Comparison of ENCODE assay signal across 16 mouse cellular contexts in genomic region chr16:29742497-29743230, GRCm38 (mm10).
A peak's percentile ranks its signal among the peaks of the same experiment; 100 is the strongest.
DNase-seq lines count a peak whose midpoint lies in the region; ATAC-seq and TF ChIP-seq lines count a peak whose summit lies in the region.
"Had no signal": no experiment of that assay in that cellular context is flagged by ENCODE, and none has a peak within 500 bp of the region (broad histone marks: within the 10 kb centered on the region; RNA-seq: fewer than 3 reads in every experiment).

No protein-coding gene starts in this region.

- H3K4me1 ChIP-seq in heart, embryonic 11.5 days (ENCODE audit: control insufficient read depth, insufficient read depth, low read length): peaks cover 12% of the 10 kb centered on the region; the same call in 1 of the 2 replicates
- peaks cover 7% of the 10 kb centered on the region; the same call in 1 of the 2 replicates for H3K4me1 ChIP-seq in kidney, postnatal 0 days (replicated peaks; ENCODE audit: insufficient read depth, low read length)
- H3K4me1 ChIP-seq in kidney, adult 2 months (ENCODE audit: control insufficient read depth, insufficient read depth, low read length): no peaks in the 10 kb centered on the region
- peaks cover 17% of the 10 kb centered on the region for H3K4me1 ChIP-seq in embryonic facial prominence, embryonic 10.5 days
- H3K4me1 ChIP-seq: midbrain, embryonic 10.5 days had no signal

- H3K27me3 ChIP-seq in heart, embryonic 11.5 days (ENCODE audit: control insufficient read depth, insufficient read depth, low read length): peaks cover 18% of the 10 kb centered on the region
- no peaks in the 10 kb centered on the region for H3K27me3 ChIP-seq in kidney, postnatal 0 days (ENCODE audit: insufficient read depth, low read length)
- no peaks in the 10 kb centered on the region for H3K27me3 ChIP-seq in kidney, adult 2 months (replicated peaks; ENCODE audit: control insufficient read depth, insufficient read depth, low read length)
- peaks cover 34% of the 10 kb centered on the region for H3K27me3 ChIP-seq in embryonic facial prominence, embryonic 10.5 days (replicated peaks; ENCODE audit: low read depth, poor library complexity, severe bottlenecking)

- ATAC-seq in heart, embryonic 11.5 days (replicated peaks; ENCODE audit: insufficient number of reproducible peaks, low FRiP score, low TSS enrichment): no peak; the same call in 1 of the 2 replicates
- ATAC-seq in kidney, postnatal 0 days (replicated peaks; ENCODE audit: low FRiP score, low read depth): no peak
- ATAC-seq: intestine, postnatal 0 days; liver, postnatal 0 days had no signal

- H3K36me3 ChIP-seq in heart, embryonic 11.5 days (ENCODE audit: control insufficient read depth, insufficient read depth, low read length): no peaks in the 10 kb centered on the region
- H3K36me3 ChIP-seq in kidney, postnatal 0 days (ENCODE audit: insufficient read depth, low read length): no peaks in the 10 kb centered on the region
- H3K36me3 ChIP-seq in kidney, adult 2 months (ENCODE audit: control insufficient read depth, insufficient read depth, low read length): no peaks in the 10 kb centered on the region
- H3K36me3 ChIP-seq in embryonic facial prominence, embryonic 10.5 days (replicated peaks): no peaks in the 10 kb centered on the region
- H3K36me3 ChIP-seq: hindbrain, embryonic 15.5 days; midbrain, embryonic 10.5 days; neural tube, embryonic 13.5 days had no signal

- intact Hi-C loops in gastrocnemius, postnatal 14 days (cut with DNase I; ENCODE audit: low total_unique reads): no loop called here

- H3K9me3 ChIP-seq in heart, embryonic 11.5 days (replicated peaks; ENCODE audit: control insufficient read depth, low read length): peaks cover 4% of the 10 kb centered on the region; the same call in 1 of the 2 replicates
- H3K9me3 ChIP-seq in kidney, postnatal 0 days (replicated peaks; ENCODE audit: low read length): no peaks in the 10 kb centered on the region
- H3K9me3 ChIP-seq in embryonic facial prominence, embryonic 10.5 days: no peaks in the 10 kb centered on the region
- H3K9me3 ChIP-seq: hindbrain, embryonic 15.5 days; neural tube, embryonic 13.5 days had no signal

- TF ChIP-seq POLR2A in kidney, adult 2 months (IDR thresholded peaks at IDR 0.05; ENCODE audit: low read depth, low read length): no peak

- DNase-seq in heart, adult 8-10 months (ENCODE audit: low spot score): no peak
- DNase-seq in kidney, postnatal 0 days (ENCODE audit: low spot score): peak; percentile 68
- no peak for DNase-seq in kidney, adult 2 months
- peak; percentile 82 for DNase-seq in MN1 (ENCODE audit: low spot score)
- peak; percentile 49 for DNase-seq in embryonic facial prominence, embryonic 10.5 days (ENCODE audit: low spot score)
- DNase-seq in B cell, adult 2 months: no peak
- DNase-seq in gastrocnemius, postnatal 14 days: no peak
- DNase-seq: cerebellum, postnatal 10 days; liver, postnatal 0 days; right cerebral cortex, postnatal 4 days; thymus, adult 2 months had no signal

- H3K4me3 ChIP-seq in heart, embryonic 11.5 days (ENCODE audit: low read depth, low read length): no peak overlapping the region
- H3K4me3 ChIP-seq in kidney, postnatal 0 days (replicated peaks; ENCODE audit: low read depth, low read length): no peak overlapping the region
- H3K4me3 ChIP-seq in kidney, adult 2 months (ENCODE audit: insufficient read depth, low read depth, low read length): no peak overlapping the region
- H3K4me3 ChIP-seq in embryonic facial prominence, embryonic 10.5 days: no peak overlapping the region
- H3K4me3 ChIP-seq: hindbrain, embryonic 15.5 days; midbrain, embryonic 10.5 days; neural tube, embryonic 13.5 days had no signal

- no peak for TF ChIP-seq CTCF in kidney, postnatal 0 days (IDR thresholded peaks at IDR 0.05; ENCODE audit: low read depth)
- TF ChIP-seq CTCF in kidney, adult 2 months (conservative IDR thresholded peaks at IDR 0.05; ENCODE audit: insufficient read depth, insufficient read length, low read depth, low read length): no peak

- H3K27ac ChIP-seq in heart, embryonic 11.5 days (ENCODE audit: low read depth, low read length): peak overlapping the region; percentile 2; the same call in 1 of the 2 replicates
- no peak overlapping the region for H3K27ac ChIP-seq in kidney, postnatal 0 days
- no peak overlapping the region for H3K27ac ChIP-seq in kidney, adult 2 months (ENCODE audit: insufficient read depth, low read depth, low read length)
- peak overlapping the region; percentile 27; the same call in 1 of the 2 replicates for H3K27ac ChIP-seq in embryonic facial prominence, embryonic 10.5 days (replicated peaks)
- H3K27ac ChIP-seq: hindbrain, embryonic 15.5 days; midbrain, embryonic 10.5 days; neural tube, embryonic 13.5 days had no signal

- no peak overlapping the region for H3K9ac ChIP-seq in heart, embryonic 11.5 days (ENCODE audit: low read depth, low read length)
- no peak overlapping the region for H3K9ac ChIP-seq in kidney, postnatal 0 days (ENCODE audit: low read depth, low read length)
- H3K9ac ChIP-seq: hindbrain, embryonic 15.5 days; liver, postnatal 0 days; neural tube, embryonic 13.5 days had no signal

- H3K4me2 ChIP-seq in heart, embryonic 11.5 days: peak overlapping the region; percentile 43
- H3K4me2 ChIP-seq in kidney, postnatal 0 days (ENCODE audit: low read length): no peak overlapping the region
- H3K4me2 ChIP-seq: hindbrain, embryonic 15.5 days; neural tube, embryonic 13.5 days had no signal

- 3% methylated on average over 14 of the region's 14 CpGs for WGBS in heart, embryonic 11.5 days (ENCODE audit: insufficient replicate concordance)
- WGBS in kidney, postnatal 0 days: 9% methylated on average over 14 of the region's 14 CpGs
- 37% methylated on average over 14 of the region's 14 CpGs for WGBS in kidney, adult 2 months
- 45% methylated on average over 14 of the region's 14 CpGs for WGBS in embryonic facial prominence, embryonic 10.5 days

Comparison
In these comparisons a context has a peak if more than half of its experiments do, and no peak if none do; other contexts are left out.
1. DNase-seq: peak in kidney, postnatal 0 days (single experiment), MN1 (single experiment) and embryonic facial prominence, embryonic 10.5 days (single experiment); none in heart, adult 8-10 months (single experiment), kidney, adult 2 months (single experiment), B cell, adult 2 months (0 of 2) and gastrocnemius, postnatal 14 days (single experiment).
2. H3K27ac ChIP-seq: peak in heart, embryonic 11.5 days (single experiment) and embryonic facial prominence, embryonic 10.5 days (single experiment); none in kidney, postnatal 0 days (single experiment) and kidney, adult 2 months (single experiment).